ENCODE assay signal across 8 mouse cellular contexts in genomic region chr13:23885540-23885939, GRCm38 (mm10). TPM values are rescaled to one million over a fixed set of nuclear protein-coding genes. Genes with fewer than 3 reads are reported as not detected.
A peak's percentile ranks its signal among the peaks of the same experiment; 100 is the strongest.
DNase-seq lines count a peak whose midpoint lies in the region.

No protein-coding gene starts in this region.

- peak; percentile 16 to 17 for DNase-seq in heart, adult 18-20 months
- no peak for DNase-seq in heart, adult 8-10 months (ENCODE audit: low spot score)
- peak; percentile 56 to 67 for DNase-seq in B cell, adult 2 months
- DNase-seq in c-Kit-positive CD71-negative TER-119-negative erythroid progenitor cells, embryonic 14.5 days (ENCODE audit: low read depth): peak; percentile 50
- DNase-seq in lung, postnatal 4 days: peak; percentile 23 to 43
- no peak for DNase-seq in Muller cell, postnatal 12 days (ENCODE audit: inconsistent ontology term)
- DNase-seq in cerebellum, adult 18-20 months: no peak
- DNase-seq in layer of hippocampus, postnatal 10 days (ENCODE audit: low spot score in 2 of 2): no peak

RNA-seq across cellular contexts. Expression of gene Slc17a1, which starts 18.0 kb away (rescaled TPM):
- not detected for total RNA-seq in heart, adult 18-20 months (2021)
- total RNA-seq in heart, adult 8-10 months (2022): not detected
- total RNA-seq in layer of hippocampus, postnatal 10 days (2021): not detected

RNA-seq across cellular contexts. Expression of gene Slc17a4, which starts 29.3 kb away (rescaled TPM):
- not detected for total RNA-seq in heart, adult 18-20 months (2021)
- not detected for total RNA-seq in heart, adult 8-10 months (2022)
- not detected for total RNA-seq in layer of hippocampus, postnatal 10 days (2021)

RNA-seq across cellular contexts. Expression of gene Slc17a3, which starts 46.3 kb away (rescaled TPM):
- total RNA-seq in heart, adult 18-20 months (2021): not detected
- not detected for total RNA-seq in heart, adult 8-10 months (2022)
- total RNA-seq in layer of hippocampus, postnatal 10 days (2021): not detected

RNA-seq across cellular contexts. Expression of gene Hist1h2ba, which starts 48.4 kb away (rescaled TPM):
- total RNA-seq in heart, adult 18-20 months (2021): not detected
- not detected for total RNA-seq in heart, adult 8-10 months (2022)
- not detected for total RNA-seq in layer of hippocampus, postnatal 10 days (2021)

RNA-seq across cellular contexts. Expression of gene Hist1h2aa, which starts 48.7 kb away (rescaled TPM):
- not detected for total RNA-seq in heart, adult 18-20 months (2021)
- total RNA-seq in heart, adult 8-10 months (2022): not detected
- total RNA-seq in layer of hippocampus, postnatal 10 days (2021): not detected

Comparison
In these comparisons a context has a peak if more than half of its experiments do, and no peak if none do; other contexts are left out.
1. DNase-seq: peak in heart, adult 18-20 months (2 of 2), B cell, adult 2 months (2 of 2), c-Kit-positive CD71-negative TER-119-negative erythroid progenitor cells, embryonic 14.5 days (single experiment) and lung, postnatal 4 days (2 of 2); none in heart, adult 8-10 months (single experiment), Muller cell, postnatal 12 days (single experiment), cerebellum, adult 18-20 months (0 of 2) and layer of hippocampus, postnatal 10 days (0 of 2).